Mouse (Mus musculus) lung, embryonic 15.5 days (tissue): Measurements from ENCODE around the gene Srgap1. TPM values are rescaled to one million over a fixed set of nuclear protein-coding genes. Genes with fewer than 3 reads are reported as not detected.

Experiments used
- ATAC-seq: fragments of 200-750 bp; cut with Nextera tagmentation; 2 replicates; pipeline ENCODE4 v1.8.0; 2017; ENCODE audit warnings: moderate number of reproducible peaks, borderline replicate concordance; ENCODE audit not compliant: low FRiP score, low TSS enrichment; ENCODE audit errors: extremely low read depth
- H3K27ac ChIP-seq: fragments of 300-500 bp; sonication (generic); 2 replicates; pipeline ENCODE4 v1.5.1; 2015; ENCODE audit warnings: moderate library complexity, mild to moderate bottlenecking, inconsistent platforms
- H3K27me3 ChIP-seq: fragments of 300-500 bp; sonication (generic); 2 replicates; pipeline ENCODE4 v1.6.1; 2015; ENCODE audit warnings: inconsistent platforms
- H3K36me3 ChIP-seq: fragments of 300-500 bp; sonication (generic); 2 replicates; pipeline ENCODE4 v1.6.1; 2015; ENCODE audit warnings: inconsistent platforms
- H3K4me1 ChIP-seq: fragments of 300-500 bp; sonication (generic); 2 replicates; pipeline ENCODE4 v1.6.1; 2015; ENCODE audit warnings: inconsistent platforms
- H3K4me2 ChIP-seq: fragments of 300-500 bp; sonication (generic); 2 replicates; pipeline ENCODE4 v1.6.1; 2015; ENCODE audit warnings: inconsistent platforms, mild to moderate bottlenecking, moderate library complexity
- H3K4me3 ChIP-seq: fragments of 300-500 bp; sonication (generic); 2 replicates; pipeline ENCODE4 v1.5.1; 2015; ENCODE audit warnings: mild to moderate bottlenecking, inconsistent platforms
- H3K9ac ChIP-seq: fragments of 300-500 bp; sonication (generic); 2 replicates; pipeline ENCODE4 v1.6.1; 2015; ENCODE audit warnings: inconsistent platforms
- H3K9me3 ChIP-seq: fragments of 300-500 bp; sonication (generic); 2 replicates; pipeline ENCODE4 v1.6.1; 2016; ENCODE audit warnings: inconsistent platforms
- WGBS: fragments of 180-500 bp; shearing (Covaris S2); methylation state at CpG from one replicate; pipeline ENCODE4 v1.1.7; 2015; 5-methylcytosine and 5-hydroxymethylcytosine counted together
- polyA plus RNA-seq: library from polyadenylated mRNA; unstranded; fragments of >200 nt; fragmentation: Nextera tagmentation; extraction: Ambion mirVana; gene quantifications from 2 replicates; pipeline ENCODE4 v1.2.1, GENCODE M21; 2015

The Srgap1 gene
- polyA plus RNA-seq, 1 experiment from 2014 or later = 10.7 TPM

DNA sequence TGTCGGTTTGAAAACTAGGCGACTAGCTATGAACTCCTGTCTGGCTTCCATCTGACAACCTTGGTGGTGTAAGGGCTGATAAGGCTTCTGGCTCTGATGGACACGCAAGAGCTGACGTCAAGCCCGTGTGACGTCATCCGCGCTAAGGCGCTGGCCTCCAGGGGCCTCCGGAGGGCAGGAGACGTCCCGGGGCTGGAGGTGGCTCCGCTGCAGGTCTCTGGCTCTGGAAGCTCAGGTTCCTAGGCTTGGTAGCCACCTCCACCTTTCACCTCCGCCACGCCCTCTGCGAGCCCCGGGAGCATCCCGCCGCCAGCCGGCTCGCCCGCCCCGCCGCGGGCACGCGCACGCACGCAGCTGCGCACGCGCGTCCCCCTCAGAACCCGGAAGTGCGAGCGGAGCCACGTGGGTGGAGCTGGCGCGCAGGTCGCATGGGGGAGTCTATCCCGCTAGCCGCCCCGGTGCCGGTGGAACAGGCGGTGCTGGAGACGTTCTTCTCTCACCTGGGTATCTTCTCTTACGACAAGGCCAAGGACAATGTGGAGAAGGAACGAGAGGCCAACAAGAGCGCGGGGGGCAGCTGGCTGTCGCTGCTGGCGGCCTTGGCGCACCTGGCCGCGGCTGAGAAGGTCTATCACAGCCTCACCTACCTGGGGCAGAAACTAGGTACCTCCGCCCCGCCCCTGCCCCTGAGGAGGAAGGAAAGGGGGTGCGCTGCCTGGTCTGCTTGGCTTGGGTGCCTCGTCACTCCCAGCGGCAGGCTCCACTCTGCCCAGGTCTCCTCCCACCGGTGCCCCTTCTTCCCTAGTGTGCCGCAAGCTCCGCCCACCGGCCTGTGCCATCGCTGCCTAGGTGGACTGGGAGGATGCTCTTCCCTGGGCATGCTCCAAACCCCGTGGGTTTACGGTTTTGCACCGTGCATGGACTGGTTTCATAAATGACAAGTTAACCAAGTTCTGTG lies 307.3 kb downstream of the Srgap1 start, which contains the start of gene BC048403:
Gene BC048403, plus strand, starts transcription at position 390 of the 958 bp plus-strand sequence.
- no peaks in the 10 kb centered on the region for H3K36me3 ChIP-seq
- peak; percentile 90 for ATAC-seq
- H3K9me3 ChIP-seq = no peaks in the 10 kb centered on the region
- peak within 1 kb of the TSS; percentile 67 for H3K4me3 ChIP-seq
- H3K27ac ChIP-seq = no peak within 1 kb of the TSS
- WGBS = under 1% methylated on average over 66 of the region's 68 CpGs
- peak within 1 kb of the TSS; percentile 59 for H3K9ac ChIP-seq
- peak within 1 kb of the TSS; percentile 91 for H3K4me2 ChIP-seq
- peaks cover 6% of the 10 kb centered on the region for H3K4me1 ChIP-seq
- H3K27me3 ChIP-seq = no peaks in the 10 kb centered on the region

DNA sequence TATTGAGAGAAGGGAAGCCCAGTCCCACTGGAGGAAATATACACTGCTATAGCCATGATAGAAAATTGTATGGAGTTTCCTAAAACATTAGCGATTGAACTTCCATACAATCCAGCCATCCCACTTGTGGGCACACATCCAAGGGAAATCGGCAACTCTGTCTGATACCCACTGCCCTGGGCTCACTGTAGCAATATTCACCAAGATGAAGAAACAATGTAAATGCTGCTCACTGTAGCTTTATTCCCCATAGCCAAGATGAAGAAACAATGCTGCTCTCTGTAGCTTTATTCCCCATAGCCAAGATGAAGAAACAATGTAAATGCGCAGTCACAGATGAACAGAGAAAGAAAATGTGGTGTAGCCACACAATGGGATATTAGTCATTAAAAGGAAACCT lies 309.9 kb downstream of the Srgap1 start:
- 83% methylated on average over 3 of the region's 3 CpGs for WGBS
- no peak overlapping the region for H3K27ac ChIP-seq
- peaks cover 6% of the 10 kb centered on the region for H3K4me1 ChIP-seq
- no peaks in the 10 kb centered on the region for H3K36me3 ChIP-seq
- no peak overlapping the region for H3K9ac ChIP-seq
- H3K4me2 ChIP-seq = no peak overlapping the region
- no peak for ATAC-seq
- H3K27me3 ChIP-seq = no peaks in the 10 kb centered on the region
- H3K9me3 ChIP-seq = no peaks in the 10 kb centered on the region
- no peak overlapping the region for H3K4me3 ChIP-seq

DNA sequence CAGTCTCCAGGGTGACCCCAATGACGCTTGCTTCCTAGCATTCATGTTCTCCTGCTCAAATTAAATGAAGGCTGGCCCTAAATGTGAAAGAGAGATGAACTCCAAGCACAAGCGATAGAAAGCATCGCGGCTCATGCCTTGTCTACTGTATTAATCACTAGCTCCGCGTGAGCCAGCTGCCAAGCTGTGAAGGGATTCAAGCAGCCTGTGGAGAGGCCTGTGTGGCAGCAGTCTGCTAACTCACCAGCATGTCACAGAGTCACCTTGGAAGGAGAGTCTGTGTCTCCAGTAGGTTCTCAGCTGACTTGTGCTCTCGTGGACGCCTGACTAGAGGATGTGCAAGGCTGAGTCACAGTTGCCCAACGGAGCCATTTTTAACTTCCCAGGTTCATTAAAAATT lies 314.6 kb downstream of the Srgap1 start:
- H3K4me2 ChIP-seq = no peak overlapping the region
- no peak overlapping the region for H3K9ac ChIP-seq
- H3K27me3 ChIP-seq = no peaks in the 10 kb centered on the region
- H3K4me1 ChIP-seq = no peaks in the 10 kb centered on the region
- H3K36me3 ChIP-seq = no peaks in the 10 kb centered on the region
- no peaks in the 10 kb centered on the region for H3K9me3 ChIP-seq
- no peak overlapping the region for H3K4me3 ChIP-seq
- WGBS = 87% methylated on average over 9 of the region's 9 CpGs
- H3K27ac ChIP-seq = no peak overlapping the region
- no peak for ATAC-seq

DNA sequence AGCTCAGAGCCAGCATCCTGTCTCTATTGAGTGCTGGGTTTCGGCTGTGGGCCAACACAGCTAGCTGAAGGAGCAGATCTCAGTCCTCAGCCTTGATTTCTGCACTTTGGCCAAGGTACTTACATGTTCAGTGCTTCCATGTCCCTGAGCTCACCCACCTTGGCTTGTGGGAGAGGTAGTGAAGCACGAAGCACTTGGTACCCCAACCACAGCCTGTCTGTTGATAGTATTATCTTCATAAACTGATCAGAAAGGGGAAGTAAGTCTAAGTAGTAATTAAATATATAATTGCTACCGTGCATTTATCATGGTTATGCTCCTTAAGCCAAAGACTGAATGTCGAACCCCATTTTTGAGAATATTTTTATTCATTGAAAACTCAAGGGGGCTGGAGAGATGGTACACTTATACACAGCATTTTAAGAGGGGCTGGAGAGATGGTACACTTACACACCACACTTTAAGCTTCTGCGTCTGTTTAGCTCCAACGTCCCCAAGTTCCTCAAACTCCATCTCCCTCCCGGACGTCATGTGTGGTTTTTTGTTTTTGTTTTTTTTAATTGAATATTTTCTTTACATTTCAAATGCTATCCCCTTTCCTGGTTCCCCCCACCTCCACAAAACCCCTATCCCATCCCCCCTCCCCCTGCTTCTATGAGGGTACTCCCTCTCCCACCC lies 315.9 kb downstream of the Srgap1 start:
- 88% methylated on average over 8 of the region's 8 CpGs for WGBS
- ATAC-seq = no peak
- Histone ChIP-seq H3K4me1 (no peaks in the 10 kb centered on the region), H3K9ac (no peak overlapping the region), H3K27me3 (no peaks in the 10 kb centered on the region), H3K9me3 (no peaks in the 10 kb centered on the region), H3K36me3 (no peaks in the 10 kb centered on the region), H3K4me2 (no peak overlapping the region), H3K27ac (no peak overlapping the region), H3K4me3 (no peak overlapping the region)

Other genes starting within 250 kb of the Srgap1 start
- 46.0 and 48.3 TPM in 2 replicates for gene Rxylt1, start 50.1 kb upstream of the Srgap1 start, polyA plus RNA-seq